Mouse (Mus musculus) right cerebral cortex, postnatal 14 days (tissue): ENCODE data around the gene Smco2.

Source experiments
- DNase-seq: peaks from one replicate; pipeline ENCODE4 v3.0.0; 2022

Gene Smco2

GRCm38 (mm10) chr6:146850050-146850449 lies at the start of gene Smco2:
Smco2 (plus strand) TSS chr6:146850104.
- no peak for DNase-seq

GRCm38 (mm10) chr6:146809991-146810390 lies 39.9 kb upstream of the Smco2 start:
- DNase-seq, result no peak

GRCm38 (mm10) chr6:146813007-146813406 lies 36.9 kb upstream of the Smco2 start:
- no peak for DNase-seq

- DNase-seq, result no peak
Measured at GRCm38 (mm10) chr6:146820177-146820965, 29.5 kb upstream of the Smco2 start.

- no peak for DNase-seq
Measured at GRCm38 (mm10) chr6:146821958-146822357, 27.9 kb upstream of the Smco2 start.

- peak; percentile 65 for DNase-seq
Measured at GRCm38 (mm10) chr6:146824727-146825486, 25.0 kb upstream of the Smco2 start.

GRCm38 (mm10) chr6:146825487-146825773 lies 24.5 kb upstream of the Smco2 start:
- DNase-seq, result no peak

GRCm38 (mm10) chr6:146831320-146831719 lies 18.6 kb upstream of the Smco2 start:
- no peak for DNase-seq

GRCm38 (mm10) chr6:146833485-146834314 lies 16.2 kb upstream of the Smco2 start:
- DNase-seq, result peak; percentile 47

GRCm38 (mm10) chr6:146834342-146834741 lies 15.6 kb upstream of the Smco2 start:
- DNase-seq, result no peak

- DNase-seq, result no peak
Measured at GRCm38 (mm10) chr6:146835784-146836183, 14.1 kb upstream of the Smco2 start.

GRCm38 (mm10) chr6:146837316-146837715 lies 12.6 kb upstream of the Smco2 start:
- no peak for DNase-seq

GRCm38 (mm10) chr6:146838366-146838765 lies 11.5 kb upstream of the Smco2 start:
- no peak for DNase-seq

GRCm38 (mm10) chr6:146838863-146839262 lies 11.0 kb upstream of the Smco2 start:
- no peak for DNase-seq

- DNase-seq, result no peak
Measured at GRCm38 (mm10) chr6:146844867-146845266, 5.0 kb upstream of the Smco2 start.

- no peak for DNase-seq
Measured at GRCm38 (mm10) chr6:146845347-146845746, 4.6 kb upstream of the Smco2 start.

- DNase-seq, result no peak
Measured at GRCm38 (mm10) chr6:146845961-146846750, 3.7 kb upstream of the Smco2 start.

GRCm38 (mm10) chr6:146847402-146847801 lies 2.5 kb upstream of the Smco2 start:
- DNase-seq, result no peak

GRCm38 (mm10) chr6:146848281-146848680 lies 1.6 kb upstream of the Smco2 start:
- no peak for DNase-seq

- no peak for DNase-seq
Measured at GRCm38 (mm10) chr6:146851916-146852315, 2.0 kb downstream of the Smco2 start.

- no peak for DNase-seq
Measured at GRCm38 (mm10) chr6:146852739-146853138, 2.8 kb downstream of the Smco2 start.

GRCm38 (mm10) chr6:146855185-146855584 lies 5.3 kb downstream of the Smco2 start:
- DNase-seq, result no peak

GRCm38 (mm10) chr6:146857386-146857785 lies 7.5 kb downstream of the Smco2 start:
- no peak for DNase-seq
